Mouse (Mus musculus) erythroblast, adult 5-6 weeks (primary cell): ENCODE measurements around the gene Pcp4. TPM values are rescaled to one million over a fixed set of nuclear protein-coding genes. Genes with fewer than 3 reads are reported as not detected.

Source experiments
- ATAC-seq: replicated peaks from 2 replicates; pipeline ENCODE4 v1.8.0; 2016; ENCODE audit warnings: moderate number of reproducible peaks, mild to moderate bottlenecking, moderate TSS enrichment, inconsistent platforms; ENCODE audit not compliant: poor library complexity, low FRiP score, severe bottlenecking
- total RNA-seq, 2 experiments: library from RNA; stranded (forward) in 1 of 2; stranded (reverse) in 1 of 2; fragments of 150-400 nt in 1 of 2; fragments of 200-764, 138-1000 nt in 1 of 2; gene quantifications; 2 replicates each; pipeline versions ENCODE4 v1.2.3 to v1.2.4; 2015 to 2017; ENCODE audit warnings: low replicate concordance in 2 of 2

Pcp4 gene
- total RNA-seq, 2 experiments from 2014 or later, result not detected

DNA sequence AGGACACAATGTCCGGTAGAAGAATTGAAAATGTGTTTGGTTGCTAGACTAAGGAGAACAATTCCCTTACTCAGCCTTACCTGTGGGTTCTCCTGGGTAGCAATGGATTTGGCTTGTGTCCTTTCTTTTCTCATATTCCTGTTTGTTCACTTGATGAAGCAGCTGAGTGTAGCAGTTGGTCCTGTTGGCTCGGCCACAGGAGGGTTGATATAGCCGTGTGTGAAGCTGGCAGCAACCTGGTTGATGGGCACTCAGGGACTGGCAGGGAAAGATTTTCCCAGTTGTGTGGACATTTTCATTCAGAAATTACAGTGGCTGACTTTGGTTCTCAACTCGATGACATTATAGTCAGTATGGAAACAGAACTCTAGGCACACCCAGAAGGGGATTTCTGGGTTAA, 14.4 kb downstream of the Pcp4 start:
- ATAC-seq, result no peak

DNA sequence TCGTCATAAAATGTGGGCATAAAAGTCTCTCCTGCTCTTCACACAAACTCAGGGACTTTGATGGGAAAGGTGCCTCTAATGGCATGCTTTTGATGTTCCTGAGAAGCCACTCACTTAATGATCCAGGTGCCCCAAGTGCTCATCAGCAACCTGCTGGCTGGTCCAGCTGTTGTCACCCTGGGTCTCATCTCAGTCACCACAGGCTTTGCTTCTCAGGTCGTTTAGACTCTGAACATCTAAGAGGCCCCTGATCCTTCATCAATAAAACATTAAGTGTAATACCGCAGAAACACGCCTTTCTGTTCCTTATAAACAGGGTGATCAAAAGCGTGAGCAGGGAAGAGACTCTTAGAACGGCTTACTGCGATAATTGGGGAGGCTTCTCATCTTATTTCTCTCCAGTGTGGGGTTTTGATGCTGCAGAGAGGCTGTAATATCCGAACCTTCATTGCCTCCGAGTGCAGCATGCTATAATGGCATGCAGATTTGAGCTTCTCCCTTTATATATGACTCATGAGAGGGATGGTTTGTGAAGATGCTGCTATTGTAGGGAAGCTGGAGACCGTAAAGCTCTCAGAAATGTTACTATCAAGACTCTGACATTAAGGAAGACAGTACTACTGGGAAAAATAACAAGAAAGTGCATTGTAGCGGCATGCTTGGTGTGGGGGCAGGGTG, 19.7 kb downstream of the Pcp4 start:
- ATAC-seq, result no peak

DNA sequence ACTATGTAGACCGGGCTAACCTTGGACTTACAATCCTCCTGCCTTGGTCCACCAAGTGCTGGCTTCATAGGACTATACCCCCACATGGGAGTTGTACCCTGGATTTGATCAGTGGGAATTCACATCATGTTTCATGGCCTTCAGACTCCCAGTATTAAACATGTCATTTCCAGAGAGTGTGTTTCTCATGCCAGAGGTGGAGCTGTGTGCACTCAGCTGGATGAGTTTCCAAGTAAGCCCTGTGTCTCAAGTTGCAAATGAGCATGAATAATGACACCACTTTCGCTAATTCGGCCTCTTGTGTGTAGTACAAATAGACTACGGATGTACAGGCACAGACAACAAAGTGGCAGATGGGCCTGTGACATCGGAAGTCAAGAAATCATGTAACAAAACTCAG, 20.6 kb downstream of the Pcp4 start:
- no peak for ATAC-seq

DNA sequence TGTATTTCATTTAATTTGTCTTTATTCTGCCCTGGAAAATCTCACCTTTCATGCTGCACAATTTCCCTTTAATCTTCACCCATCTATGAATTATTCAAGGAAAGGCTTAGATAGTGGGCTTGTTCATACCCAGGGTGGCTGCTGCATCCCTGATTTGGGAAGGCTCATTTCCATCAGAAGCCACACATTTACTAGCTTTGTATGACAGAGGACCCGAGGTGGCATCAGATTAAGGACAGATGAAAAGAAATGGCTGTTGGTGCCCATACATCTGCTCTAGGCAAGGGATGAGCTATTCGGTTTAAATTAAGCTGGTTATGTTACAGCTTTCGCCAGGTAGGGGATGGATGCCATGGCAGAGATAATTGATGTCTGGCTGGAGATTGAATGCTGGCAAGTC, 24.1 kb downstream of the Pcp4 start:
- no peak for ATAC-seq

DNA sequence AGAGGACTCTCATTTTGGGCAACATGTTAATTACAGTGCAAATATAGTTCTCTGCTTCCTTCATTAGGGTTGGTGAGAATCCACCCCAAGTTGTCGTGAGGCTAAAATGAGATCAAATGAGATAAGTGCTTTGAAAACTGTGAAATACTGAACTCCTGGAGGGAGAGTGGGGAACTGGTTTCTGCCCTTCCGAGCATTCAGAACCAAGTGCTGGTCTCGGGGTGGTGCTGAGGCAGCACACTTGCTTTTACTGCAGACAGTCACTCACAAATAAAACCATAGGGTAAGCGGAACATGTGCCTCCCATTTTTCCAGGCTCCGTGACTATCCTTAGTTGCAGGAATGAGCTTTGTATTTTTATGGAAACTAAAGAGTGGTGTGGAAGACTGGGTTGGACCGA, 26.7 kb downstream of the Pcp4 start:
- ATAC-seq, result no peak

DNA sequence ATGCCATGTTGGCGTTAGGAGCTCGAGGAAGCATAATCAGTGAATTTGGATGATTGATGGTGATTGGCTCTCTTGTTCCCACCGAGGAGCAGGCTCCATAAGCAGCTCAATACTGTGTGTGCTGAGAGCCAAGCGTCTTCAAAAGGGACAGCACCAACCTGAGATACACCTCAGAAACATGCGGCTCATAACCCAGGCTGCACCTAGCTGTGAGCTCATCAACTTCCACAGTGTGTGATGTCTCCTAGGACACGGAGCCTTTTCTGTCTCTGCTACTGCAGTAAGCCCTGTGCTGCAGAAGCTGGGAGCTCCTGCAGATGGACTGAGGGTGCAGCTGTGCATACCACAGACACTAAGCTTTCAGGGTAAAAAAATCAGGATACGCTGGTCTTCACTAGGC, 31.5 kb downstream of the Pcp4 start:
- no peak for ATAC-seq

DNA sequence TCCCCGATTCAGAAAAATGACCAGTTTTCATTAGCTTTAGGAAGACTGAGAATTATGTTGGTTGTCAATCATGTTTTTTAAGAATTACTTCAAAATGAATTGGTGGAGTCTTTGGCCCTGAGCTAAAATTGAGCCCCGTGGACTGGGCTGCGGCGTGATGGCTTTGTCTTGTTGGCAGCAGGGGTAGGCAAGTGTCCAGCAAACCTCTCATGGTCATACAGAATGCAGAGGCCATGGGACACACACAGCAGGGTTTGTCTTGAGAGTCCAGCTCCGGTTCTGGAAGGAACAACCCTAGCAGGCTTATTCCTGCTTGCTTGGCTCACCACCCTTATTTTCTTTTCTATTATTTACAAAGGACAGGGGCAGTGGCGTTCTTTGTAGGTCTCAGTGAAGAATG, 33.8 kb downstream of the Pcp4 start:
- no peak for ATAC-seq

DNA sequence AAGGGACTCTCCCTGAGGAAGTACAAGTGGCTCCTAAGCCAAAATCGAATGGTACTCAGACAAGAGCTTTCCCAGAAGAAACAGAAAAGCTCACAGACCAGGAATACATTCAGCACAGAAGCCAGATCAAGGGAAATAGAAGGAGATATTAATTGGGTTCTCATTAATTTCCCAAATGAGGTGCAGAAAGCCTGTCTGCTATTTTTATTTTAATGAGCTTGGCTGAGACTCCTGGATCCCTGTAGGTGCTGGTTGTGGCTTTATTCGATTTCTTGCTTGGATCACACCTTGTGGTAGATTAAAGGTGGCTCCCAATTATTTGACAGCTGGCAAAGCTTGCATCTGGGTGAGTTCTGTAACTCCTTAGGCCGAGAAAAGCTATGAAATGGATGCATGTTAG, 35.2 kb downstream of the Pcp4 start:
- ATAC-seq, result no peak

DNA sequence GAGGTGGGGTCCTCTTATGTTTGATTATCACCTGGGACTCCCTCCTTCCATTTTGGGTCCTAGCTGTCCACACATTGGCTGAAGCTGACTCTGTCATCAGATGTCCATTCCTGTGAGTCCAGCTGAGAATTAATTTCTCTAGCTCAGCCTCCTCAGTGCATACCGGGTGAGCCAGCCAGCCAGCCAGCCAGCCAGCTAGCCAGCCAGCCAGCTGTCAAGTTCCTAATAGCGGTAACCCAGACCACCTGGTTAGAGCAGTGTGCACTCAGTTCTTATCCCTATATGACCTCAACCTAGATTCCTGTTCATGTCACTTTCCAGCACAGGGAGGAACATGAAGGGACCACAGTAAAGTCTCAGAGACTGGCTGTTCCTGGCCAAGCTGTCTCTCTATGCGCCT, 47.1 kb downstream of the Pcp4 start:
- ATAC-seq, result no peak

DNA sequence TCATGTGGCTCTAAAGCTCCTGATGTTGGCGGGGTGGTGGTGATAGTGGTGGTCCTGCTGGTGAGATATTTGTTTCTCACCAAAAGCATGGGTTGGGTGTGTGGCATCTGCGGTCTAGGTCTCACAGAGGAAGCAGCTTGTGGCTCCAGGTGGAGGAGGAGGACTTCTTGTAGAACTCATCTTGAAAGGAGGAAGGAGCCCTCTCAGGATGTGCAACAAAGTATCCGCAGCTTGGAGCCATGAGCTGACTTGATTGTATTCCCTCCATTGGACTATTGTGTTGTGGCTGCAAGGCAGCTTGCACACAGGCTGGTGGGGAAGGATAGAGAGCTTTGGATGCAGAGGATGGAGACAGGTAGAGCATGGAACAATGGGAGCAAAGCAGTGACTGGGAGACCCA, 60.1 kb downstream of the Pcp4 start:
- ATAC-seq, result no peak

DNA sequence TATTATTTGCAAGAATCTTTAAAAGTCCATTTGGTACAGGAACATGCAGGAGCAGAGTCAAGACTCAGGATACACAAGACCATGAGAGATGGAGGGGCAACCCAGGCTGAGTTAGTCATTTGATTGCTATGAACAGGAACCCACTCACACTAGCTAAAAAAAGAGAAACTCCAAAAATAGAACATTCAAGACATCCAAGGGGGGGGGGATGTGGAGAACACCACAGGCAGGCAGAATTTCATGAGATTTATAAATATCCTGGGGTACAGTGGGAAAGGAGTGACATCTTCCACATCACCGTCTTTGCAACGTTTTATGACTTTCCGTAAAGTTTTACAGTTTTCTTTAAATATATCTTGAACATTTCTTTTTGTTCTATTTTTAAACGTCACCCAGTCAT, 61.1 kb downstream of the Pcp4 start:
- ATAC-seq, result no peak

DNA sequence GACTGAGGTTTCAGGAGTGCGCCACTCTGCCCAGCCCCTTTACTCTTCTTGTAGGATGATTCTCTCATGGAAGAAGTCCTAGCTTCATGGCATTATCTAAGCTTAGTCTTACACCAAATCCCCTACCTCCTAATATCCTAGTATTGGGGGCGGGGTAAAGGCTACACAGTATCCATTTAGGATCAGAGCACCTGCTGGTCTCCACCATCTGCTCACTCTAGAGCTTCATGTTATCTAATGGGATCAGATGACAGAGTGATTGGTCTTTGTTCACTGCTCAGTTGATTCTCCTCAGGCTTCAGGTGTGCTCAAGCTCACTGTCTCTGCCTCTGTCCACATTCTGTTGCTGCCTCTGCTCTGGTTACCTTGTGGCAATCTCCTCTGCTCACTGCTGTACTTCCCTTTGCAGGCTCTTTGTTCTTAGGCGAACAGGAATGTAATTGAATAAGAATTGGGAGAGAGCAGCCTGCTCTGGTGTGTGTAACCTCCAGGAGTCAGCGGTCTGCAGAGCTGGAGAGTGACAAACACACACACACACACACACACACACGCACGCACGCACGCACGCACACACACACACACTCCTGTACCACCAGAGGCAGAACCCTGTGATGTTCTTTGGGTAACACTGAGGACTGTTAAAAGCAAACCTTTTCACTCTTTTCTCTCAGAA, 62.6 kb downstream of the Pcp4 start:
- no peak for ATAC-seq

DNA sequence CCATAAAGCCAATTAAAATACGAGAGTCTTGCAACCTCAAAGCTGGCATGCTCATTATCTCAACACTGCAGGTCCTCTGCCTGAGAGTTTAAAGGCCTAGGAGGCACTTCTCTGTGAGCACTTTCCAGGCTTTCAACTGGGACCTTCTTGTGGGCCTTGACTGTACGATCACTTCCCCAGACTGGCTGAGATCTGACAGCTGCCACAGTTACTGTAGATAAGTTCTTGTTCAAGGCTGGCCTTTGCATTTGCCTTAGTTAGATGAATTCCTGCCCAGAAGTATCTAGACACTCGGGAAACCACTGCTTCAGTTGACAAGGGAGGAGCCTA, 63.1 kb downstream of the Pcp4 start:
- ATAC-seq, result no peak

DNA sequence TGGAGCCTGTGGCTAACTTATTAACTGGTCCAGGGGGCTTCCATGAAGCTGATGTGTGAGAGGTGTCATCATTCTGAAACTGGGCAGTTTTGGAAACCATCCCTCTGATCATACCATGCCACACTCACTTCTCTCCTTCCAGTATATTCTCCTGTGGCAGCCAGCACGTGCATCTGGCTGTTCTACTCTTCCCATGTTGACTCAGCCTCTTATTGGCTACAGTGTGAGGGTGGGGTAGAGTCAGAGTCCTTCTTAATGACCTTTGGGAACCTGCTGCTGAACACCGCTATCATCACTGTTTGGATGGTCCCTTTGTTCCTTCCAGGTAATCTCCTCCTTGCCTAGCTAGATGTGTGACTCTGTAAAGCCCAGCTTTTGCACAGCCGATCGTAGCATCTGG, 63.6 kb downstream of the Pcp4 start:
- ATAC-seq, result no peak

DNA sequence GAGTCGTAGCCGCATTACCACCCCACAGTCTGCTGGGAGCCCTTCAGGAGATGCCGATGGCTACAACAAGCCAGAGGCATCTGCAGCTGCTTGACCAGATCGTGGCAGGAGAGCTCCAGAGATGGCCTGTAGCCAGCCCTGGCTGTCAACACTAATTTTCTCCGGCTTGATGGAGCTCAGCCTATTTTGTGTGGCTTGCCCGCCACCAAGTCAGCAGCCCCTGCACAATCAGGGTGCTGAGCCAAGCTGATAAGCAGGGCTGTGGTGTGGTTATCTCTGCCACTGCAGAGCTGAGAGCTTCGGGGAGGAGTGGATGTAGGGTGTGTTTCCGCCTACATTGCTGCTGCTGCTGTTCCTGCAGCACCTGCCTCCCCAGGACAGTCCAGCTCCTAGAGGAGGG, 66.3 kb downstream of the Pcp4 start:
- no peak for ATAC-seq

DNA sequence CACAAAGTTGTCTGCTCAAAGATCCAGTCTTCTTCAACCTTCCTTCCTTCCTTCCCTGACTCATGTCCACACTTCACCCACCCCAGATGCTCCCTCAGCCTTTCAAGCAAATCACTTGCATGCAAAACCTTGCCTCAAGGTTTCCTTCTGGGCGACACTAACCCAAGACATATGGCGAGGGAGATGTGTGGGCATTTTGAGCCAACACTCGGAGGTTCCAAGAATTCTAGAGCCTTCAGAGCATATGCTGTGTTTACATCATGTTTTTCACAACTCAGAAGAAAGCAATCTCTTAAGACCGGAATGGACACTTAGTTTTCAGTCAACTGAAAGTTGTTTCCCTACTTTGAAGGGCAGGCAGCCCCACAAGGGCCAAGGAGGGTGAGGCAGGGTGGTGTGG, 67.9 kb downstream of the Pcp4 start:
- ATAC-seq, result no peak

DNA sequence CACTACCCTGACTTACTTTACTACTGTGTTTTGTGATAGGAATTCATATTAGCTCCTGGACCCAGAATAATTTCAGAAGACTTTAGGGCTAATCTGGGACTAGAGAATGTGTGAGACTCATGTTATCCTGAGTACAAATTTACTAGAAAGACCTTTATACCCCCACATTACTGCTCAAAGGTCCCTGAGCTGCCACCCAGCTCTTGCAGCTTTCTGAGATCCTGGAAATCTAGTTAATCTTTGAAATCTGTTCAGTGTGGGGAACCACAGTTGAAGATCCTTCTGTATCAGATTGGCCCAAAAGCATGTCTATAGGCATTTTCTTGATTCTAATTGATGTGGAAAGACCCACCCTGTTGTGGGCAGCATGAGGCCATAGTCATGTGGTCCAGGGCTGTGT, 69.0 kb downstream of the Pcp4 start:
- ATAC-seq, result no peak

DNA sequence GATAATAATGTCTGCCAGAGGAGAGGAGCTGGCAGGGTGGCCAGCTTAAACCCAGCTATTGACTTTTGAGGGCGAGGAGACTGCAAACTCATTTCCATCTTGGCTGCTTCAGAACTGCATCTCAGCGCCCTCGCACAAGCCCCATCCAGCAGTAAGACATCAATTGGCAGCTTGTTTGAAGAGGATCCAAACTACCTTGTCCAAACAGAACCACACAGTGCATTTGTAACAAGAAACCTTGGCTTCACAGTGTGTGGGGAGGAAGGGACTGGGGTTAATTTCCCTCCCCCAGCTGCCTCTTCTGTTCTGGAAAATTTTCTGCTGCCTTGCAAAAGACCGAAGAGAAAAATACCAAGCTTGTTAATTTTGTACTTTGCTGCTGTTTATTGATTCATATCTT, 71.7 kb downstream of the Pcp4 start:
- no peak for ATAC-seq

DNA sequence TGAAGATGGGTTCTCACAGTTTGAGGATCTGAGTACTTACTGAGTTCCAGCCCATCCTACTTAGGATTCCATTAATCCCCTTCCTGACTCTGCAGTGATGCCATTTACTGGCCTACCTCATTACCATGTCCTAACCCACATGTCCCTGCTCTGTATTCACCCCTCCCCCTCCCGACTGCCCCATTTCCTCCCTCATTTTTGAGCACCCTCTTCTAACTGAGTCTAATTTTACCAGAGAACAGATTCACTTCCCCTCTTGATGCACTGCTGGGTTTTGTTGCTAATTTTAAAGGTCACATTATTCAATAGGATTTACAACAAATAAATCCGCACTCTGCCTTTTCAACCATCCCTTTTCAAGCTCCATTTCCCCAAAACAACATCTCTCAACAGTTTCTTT, 73.7 kb downstream of the Pcp4 start:
- no peak for ATAC-seq

DNA sequence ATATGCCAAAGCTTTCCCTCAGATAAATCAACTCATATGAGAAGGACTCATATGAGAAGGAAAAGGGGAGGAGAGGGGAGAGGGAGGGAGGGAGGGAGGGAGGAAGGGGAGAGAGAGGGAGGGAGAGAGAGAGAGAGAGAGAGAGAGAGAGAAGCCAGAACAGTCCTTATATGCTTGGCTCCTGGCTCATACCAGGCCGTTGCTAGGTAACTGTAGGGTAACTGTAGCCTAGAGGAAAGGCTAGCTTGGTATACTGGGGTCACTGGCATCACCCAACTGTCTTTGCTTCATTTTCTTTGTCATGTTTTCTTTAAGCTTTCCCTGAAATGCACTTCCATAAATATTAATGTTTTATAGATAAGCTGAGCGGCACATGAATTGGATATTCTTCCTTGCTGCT, 85.3 kb downstream of the Pcp4 start:
- ATAC-seq, result no peak

DNA sequence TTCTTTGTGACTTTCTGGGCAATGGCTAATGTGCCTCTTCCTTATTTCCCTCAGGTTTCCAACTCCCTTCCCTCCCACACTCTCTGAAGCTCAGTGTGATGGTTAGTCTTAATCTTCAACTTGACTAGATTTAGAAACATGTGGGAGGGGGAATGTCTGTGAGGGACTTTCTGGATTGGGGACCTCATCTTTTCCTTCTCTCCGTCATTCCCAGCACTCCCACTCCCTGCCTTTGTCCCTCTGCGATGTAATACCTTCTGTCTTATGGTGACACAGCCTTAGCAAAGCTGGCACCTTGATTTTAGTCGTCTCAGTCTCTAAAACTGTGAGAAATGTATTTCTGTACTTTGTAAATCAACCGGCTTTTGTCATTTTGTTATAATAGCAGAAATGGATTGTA, 88.0 kb downstream of the Pcp4 start:
- ATAC-seq, result no peak

DNA sequence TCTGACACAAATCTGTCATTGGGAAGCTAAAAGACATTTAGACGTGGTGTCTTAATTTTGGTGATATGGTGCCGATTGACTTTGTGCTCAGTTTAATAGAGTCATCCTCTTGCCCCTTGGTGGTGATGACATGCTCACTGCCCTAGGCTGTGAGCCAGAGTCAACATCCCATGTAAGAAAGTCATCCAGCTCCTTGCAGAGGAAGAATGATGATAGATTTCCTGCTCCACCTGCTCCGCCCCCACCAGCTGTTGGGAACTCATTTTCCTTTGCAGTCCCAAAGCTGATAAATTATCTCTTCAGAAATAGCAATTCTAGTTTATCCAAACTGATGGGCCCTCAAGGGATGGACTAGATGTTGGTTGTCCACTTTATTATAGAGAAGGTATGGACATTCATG, 89.2 kb downstream of the Pcp4 start:
- no peak for ATAC-seq
